Mouse (Mus musculus) myocyte (in vitro differentiated cells): ENCODE data around the gene Ddah2.

Source experiments
- E2F4 ChIP-seq: IDR thresholded peaks from one replicate; pipeline ENCODE4 v1.6.1; 2011; ENCODE audit warnings: mild to moderate bottlenecking, control low read depth, moderate library complexity; ENCODE audit not compliant: insufficient read depth
- POLR2A ChIP-seq: IDR thresholded peaks from one replicate; pipeline ENCODE4 v1.6.1; 2011; ENCODE audit warnings: low read depth, mild to moderate bottlenecking, control low read depth, moderate library complexity; ENCODE audit not compliant: insufficient read length
- TCF12 ChIP-seq: IDR thresholded peaks from one replicate; pipeline ENCODE4 v1.6.1; 2011; ENCODE audit warnings: mild to moderate bottlenecking, control low read depth; ENCODE audit not compliant: poor library complexity, insufficient read depth, severe bottlenecking

DNA sequence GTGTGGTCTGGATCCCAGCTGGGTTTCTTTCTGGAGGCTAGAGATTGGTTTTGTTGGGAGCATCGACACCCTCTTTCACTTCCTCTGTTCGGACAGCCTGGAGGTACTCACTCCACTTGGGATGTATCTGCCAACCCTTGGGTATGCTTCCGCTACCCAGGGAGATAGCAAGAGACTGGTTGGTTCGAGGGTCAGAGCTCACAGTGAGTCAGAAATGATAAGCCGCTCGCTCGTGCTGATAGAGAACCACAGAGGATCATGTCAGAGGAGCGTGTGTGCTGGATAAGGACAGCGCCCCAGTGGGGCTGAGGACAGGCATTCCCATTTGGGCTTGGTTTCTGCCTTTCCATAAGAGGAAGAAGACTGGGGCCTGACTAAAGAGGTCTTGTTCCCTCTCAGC lies 20.9 kb downstream of the Ddah2 start:
- no peak for TF ChIP-seq TCF12
- TF ChIP-seq POLR2A = no peak
- TF ChIP-seq E2F4 = no peak
